Mouse (Mus musculus) testis, adult 2 months (tissue): ENCODE results near the gene Zfp94. TPM values are rescaled to one million over a fixed set of nuclear protein-coding genes. Genes with fewer than 3 reads are reported as not detected.

ENCODE experiments used
- H3K27ac ChIP-seq: fragments of 200-500 bp; 2 replicates; pipeline ENCODE4 v1.5.1; 2012; ENCODE audit warnings: low read depth, low read length; ENCODE audit not compliant: control insufficient read depth, insufficient read depth
- H3K27me3 ChIP-seq: fragments of 200-500 bp; 2 replicates; pipeline ENCODE4 v1.6.1; 2012; ENCODE audit warnings: mild to moderate bottlenecking, low read length, moderate library complexity; ENCODE audit not compliant: control insufficient read depth, insufficient read depth
- H3K36me3 ChIP-seq: fragments of 200-500 bp; 2 replicates; pipeline ENCODE4 v1.6.1; 2012; ENCODE audit warnings: mild to moderate bottlenecking, low read length; ENCODE audit not compliant: control insufficient read depth, insufficient read depth
- H3K4me1 ChIP-seq: fragments of 200-500 bp; 2 replicates; pipeline ENCODE4 v1.6.1; 2012; ENCODE audit warnings: low read length; ENCODE audit not compliant: control insufficient read depth, insufficient read depth
- H3K4me3 ChIP-seq: fragments of 200-500 bp; 2 replicates; pipeline ENCODE4 v1.5.1; 2012; ENCODE audit warnings: low read depth, mild to moderate bottlenecking, low read length, moderate library complexity, mixed read lengths; ENCODE audit not compliant: control insufficient read depth
- CTCF ChIP-seq: fragments of 200-500 bp; IDR thresholded peaks from 2 replicates; pipeline ENCODE4 v1.5.1; 2012; ENCODE audit warnings: low read depth, mild to moderate bottlenecking, inconsistent platforms, low read length, moderate library complexity; ENCODE audit not compliant: control insufficient read depth, insufficient read depth, insufficient replicate concordance
- POLR2A ChIP-seq: fragments of 200-500 bp; IDR thresholded peaks from 2 replicates; pipeline ENCODE4 v1.6.1; 2012; ENCODE audit warnings: low read depth, mild to moderate bottlenecking, inconsistent platforms, low read length, moderate library complexity; ENCODE audit not compliant: control insufficient read depth
- polyA plus RNA-seq: library from polyadenylated mRNA; depleted of rRNA; stranded (reverse); fragments of >200 nt; gene quantifications from 2 replicates; pipeline ENCODE4 v1.2.3, GENCODE M21; 2012

Zfp94 gene
- polyA plus RNA-seq, 1 experiment: 10.8 TPM

DNA sequence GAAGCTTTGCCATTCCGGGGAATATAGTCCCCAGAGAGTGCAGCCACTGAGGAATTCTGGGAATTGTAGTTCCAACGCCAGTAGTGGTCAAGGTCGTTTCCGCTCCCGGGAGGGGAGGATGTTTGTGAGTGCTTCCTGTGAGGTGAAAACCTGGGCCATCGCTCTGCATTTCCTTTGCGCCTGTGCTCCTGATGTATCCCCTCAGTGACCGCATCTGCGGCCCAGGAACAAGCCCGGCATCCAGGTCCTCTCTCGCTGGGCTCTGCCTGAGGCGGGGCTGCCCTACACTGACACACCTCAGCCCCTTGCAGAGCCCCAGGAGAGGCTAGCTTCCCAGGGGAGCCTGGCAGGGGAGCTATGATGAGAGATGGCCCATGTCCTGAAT lies 46.2 kb downstream of the Zfp94 start, which contains the start of gene Zfp93:
TSS of gene Zfp93 (plus strand) at position 133 of the 385 bp plus-strand sequence.
- H3K27me3 ChIP-seq: no peaks in the 10 kb centered on the region
- H3K36me3 ChIP-seq: no peaks in the 10 kb centered on the region
- TF ChIP-seq CTCF: no peak
- TF ChIP-seq POLR2A: peak; percentile 26; the same call in 1 of the 2 replicates
- H3K4me1 ChIP-seq: peaks cover 8% of the 10 kb centered on the region
- peak within 1 kb of the TSS; percentile 89 for H3K4me3 ChIP-seq
- peak within 1 kb of the TSS; percentile 34; the same call in 1 of the 2 replicates for H3K27ac ChIP-seq

DNA sequence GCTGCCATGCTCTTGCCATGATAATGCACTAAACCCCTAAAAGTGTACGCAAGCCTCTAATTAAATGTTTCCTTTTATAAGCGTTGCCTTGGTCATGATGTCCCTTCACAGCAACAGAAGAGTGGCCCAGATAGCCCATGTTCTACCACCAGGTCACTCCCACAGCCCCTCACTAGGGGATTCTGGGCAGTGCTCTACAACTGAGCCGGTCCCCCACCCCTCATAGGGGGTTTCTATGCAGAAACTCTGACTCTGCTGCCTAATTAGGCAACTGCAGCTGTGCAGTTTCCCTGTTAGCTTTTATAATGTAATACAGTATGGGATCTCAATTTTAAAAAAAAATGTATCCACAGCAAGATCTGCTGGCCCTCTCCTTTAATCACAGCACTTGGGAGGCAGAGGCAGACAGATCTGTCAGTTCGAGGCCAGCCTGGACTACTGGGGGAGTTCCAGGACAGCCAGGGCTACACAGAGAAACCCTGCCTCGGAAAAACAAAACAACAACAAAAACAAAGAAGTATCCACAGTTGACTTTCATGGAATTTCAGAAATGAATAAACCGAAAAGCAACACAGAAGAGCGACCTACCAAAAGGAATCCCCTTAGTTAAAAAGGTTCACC lies 46.7 kb downstream of the Zfp94 start:
- no peak overlapping the region; the same call in 1 of the 2 replicates for H3K27ac ChIP-seq
- H3K36me3 ChIP-seq: no peaks in the 10 kb centered on the region
- TF ChIP-seq POLR2A (no peak), CTCF (no peak)

DNA sequence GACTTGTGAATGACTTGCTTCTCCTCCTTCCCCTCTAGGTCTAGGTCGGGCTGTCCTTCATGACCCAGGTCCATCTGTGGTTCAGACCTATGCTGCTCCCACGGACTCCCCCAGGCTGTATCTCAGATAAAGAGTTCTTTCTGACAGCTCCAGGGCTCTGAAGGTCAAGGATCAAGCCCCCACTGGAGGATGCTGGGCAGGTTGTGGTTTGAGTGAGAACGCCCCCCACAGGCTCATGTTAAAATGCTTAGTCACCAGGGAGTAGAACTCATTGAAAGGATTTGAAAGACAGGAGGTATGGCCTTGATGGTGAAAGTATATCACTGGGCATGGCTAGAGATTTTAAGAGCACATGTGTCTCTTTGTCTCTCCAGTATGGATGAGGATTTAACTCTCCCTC lies 47.2 kb downstream of the Zfp94 start:
- no peak for TF ChIP-seq CTCF
- no peak for TF ChIP-seq POLR2A
- H3K27ac ChIP-seq: no peak overlapping the region; the same call in 1 of the 2 replicates
- no peaks in the 10 kb centered on the region for H3K36me3 ChIP-seq
- H3K4me1 ChIP-seq: peaks cover 8% of the 10 kb centered on the region
- no peak overlapping the region for H3K4me3 ChIP-seq
- H3K27me3 ChIP-seq: no peaks in the 10 kb centered on the region

More for the DNA sequence above, 46.7 kb downstream of the Zfp94 start:
- H3K4me3 ChIP-seq: peak overlapping the region; percentile 89
- peaks cover 8% of the 10 kb centered on the region for H3K4me1 ChIP-seq
- no peaks in the 10 kb centered on the region for H3K27me3 ChIP-seq

DNA sequence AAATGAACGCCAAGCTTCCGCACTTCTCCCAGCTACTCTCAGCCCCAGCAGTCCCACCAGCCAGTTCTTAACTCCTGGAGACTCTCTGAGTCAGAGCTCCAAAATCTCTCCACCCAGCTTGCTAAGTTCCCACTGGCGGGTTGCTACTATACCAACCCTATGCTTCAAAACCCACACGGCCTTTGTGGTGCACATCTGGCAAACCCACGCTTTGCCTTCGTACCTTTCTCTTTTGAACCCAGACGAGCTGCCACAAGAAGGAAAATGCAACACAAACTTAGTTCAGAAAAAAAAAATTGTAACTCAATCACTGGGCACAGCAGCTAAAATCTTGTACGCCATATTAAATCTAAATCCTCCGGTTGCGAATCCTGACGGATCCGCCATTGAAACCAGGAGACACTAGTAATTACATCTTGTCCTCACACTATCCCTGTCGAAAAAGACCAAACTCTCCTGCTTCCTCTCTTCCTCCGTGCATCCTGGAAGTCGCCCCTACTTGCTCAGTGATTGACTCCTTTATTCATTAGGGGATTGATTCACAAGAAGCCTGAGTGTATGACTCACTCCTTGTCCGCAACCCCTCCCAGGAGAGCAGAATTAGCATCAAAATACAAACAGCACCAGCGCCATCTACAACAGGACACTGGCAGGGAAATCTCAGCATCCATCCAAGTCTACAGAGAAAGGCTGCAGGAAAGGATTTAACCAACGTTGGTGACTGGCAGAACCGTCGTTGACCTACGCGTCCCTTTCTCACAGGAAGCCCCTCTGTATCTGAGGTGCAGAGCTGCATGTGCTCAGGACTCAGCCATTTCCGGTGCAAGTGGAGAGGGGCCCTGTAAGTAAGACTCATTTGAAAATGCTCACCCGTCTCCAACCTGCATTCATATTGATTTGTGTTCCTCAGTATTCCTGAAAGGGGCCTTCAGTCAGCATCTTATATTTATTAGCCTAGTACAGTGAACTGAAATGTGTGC lies 48.0 kb downstream of the Zfp94 start:
- no peak overlapping the region for H3K27ac ChIP-seq
- TF ChIP-seq CTCF: no peak
- no peak for TF ChIP-seq POLR2A
- H3K4me1 ChIP-seq: peaks cover 8% of the 10 kb centered on the region
- no peak overlapping the region for H3K4me3 ChIP-seq
- H3K36me3 ChIP-seq: no peaks in the 10 kb centered on the region
- no peaks in the 10 kb centered on the region for H3K27me3 ChIP-seq

DNA sequence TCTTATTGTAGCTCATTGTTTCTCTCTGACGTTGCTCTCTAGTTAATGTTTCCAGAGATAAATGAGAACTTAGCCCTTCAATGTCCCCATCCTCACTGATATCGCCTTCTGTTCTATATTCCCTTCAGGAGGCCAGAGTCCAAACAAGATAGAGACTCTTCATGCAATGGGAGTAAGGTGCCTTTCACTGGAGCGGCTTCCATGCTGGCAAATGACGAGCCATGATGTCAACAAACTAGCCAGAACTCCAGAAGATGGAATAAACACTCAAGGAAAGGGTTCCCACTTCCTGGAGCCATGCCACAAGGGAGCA lies 56.5 kb downstream of the Zfp94 start:
- Histone ChIP-seq H3K27ac (no peak overlapping the region), H3K36me3 (no peaks in the 10 kb centered on the region), H3K4me1 (no peaks in the 10 kb centered on the region), H3K4me3 (no peak overlapping the region), H3K27me3 (no peaks in the 10 kb centered on the region)
- TF ChIP-seq POLR2A: no peak
- TF ChIP-seq CTCF: no peak

DNA sequence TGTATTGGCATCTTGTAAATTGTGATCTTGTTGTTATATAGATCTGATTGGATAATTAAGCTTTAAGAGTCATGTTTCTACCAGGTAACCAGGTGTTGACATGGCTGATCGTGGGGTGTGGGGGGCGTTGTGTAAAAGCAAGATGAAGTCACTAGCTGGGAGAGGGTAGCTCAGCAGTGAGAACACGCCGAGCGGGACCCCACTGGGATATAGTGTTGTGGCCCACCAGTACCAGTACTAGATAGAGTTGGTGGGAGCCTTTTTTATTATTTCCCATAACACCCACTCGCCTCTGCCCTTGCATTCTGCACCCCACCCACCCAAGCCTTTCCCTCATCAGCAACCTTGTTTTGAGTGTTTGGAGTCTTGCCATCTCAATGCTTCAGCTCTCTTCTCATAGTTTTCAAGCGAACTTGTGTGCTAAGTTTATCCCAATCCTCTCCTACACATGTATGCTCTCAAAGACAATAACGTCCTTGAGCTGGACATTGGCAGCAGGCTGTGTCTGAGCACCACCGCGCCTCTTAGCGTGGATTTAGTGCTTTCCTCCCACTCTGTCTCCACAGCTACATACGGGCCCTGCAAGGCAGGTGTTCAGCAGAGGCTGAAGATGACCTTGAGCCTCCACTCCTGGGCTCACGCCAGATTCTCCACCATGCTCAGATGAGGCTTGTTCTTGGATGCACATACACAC lies 57.0 kb downstream of the Zfp94 start:
- TF ChIP-seq CTCF (no peak), POLR2A (no peak)
- no peak overlapping the region for H3K27ac ChIP-seq
- H3K36me3 ChIP-seq: no peaks in the 10 kb centered on the region
- no peaks in the 10 kb centered on the region for H3K27me3 ChIP-seq
- no peaks in the 10 kb centered on the region for H3K4me1 ChIP-seq
- H3K4me3 ChIP-seq: no peak overlapping the region
